Mouse (Mus musculus): ENCODE measurements around the gene Ms4a14. TPM values are rescaled to one million over a fixed set of nuclear protein-coding genes. Genes with fewer than 3 reads are reported as not detected.
"Not testable (repeated sequence)": the region's sequence is repeated elsewhere in the genome, so short reads cannot be mapped to it uniquely, and the experiment has no call there.

The Ms4a14 gene
- total RNA-seq, 4 experiments from 2014 or later = 0.10 TPM; not detected in 3

GRCm38 (mm10) chr19:11263549-11263948 is 50.7 kb downstream of the Ms4a14 start:
- DNase-seq (ENCODE audit: low spot score in 2 of 2) = no peak

GRCm38 (mm10) chr19:11262932-11263331 is 51.3 kb downstream of the Ms4a14 start:
- not testable (repeated sequence) for DNase-seq (ENCODE audit: low spot score in 2 of 2)

GRCm38 (mm10) chr19:11261522-11261921 is 52.7 kb downstream of the Ms4a14 start:
- no peak for DNase-seq (ENCODE audit: low spot score in 2 of 2)

Other genes starting within 250 kb of the Ms4a14 start
- not detected for gene Ms4a8a, start 233.4 kb downstream of the Ms4a14 start, total RNA-seq (2022)
- not detected for gene 1700017D01Rik, start 183.6 kb downstream of the Ms4a14 start, total RNA-seq (2022)
- not detected for gene 1700025F22Rik, start 149.1 kb downstream of the Ms4a14 start, total RNA-seq (2022)
- not detected for gene Ms4a13, start 117.7 kb downstream of the Ms4a14 start, total RNA-seq (2022)
- gene Ms4a12, start 82.0 kb downstream of the Ms4a14 start, total RNA-seq (2022) = not detected
- under 1 TPM in 1 of 4 experiments, not detected in 3; 0.09 TPM for gene Ms4a1, start 48.2 kb downstream of the Ms4a14 start, total RNA-seq (2022)
- not detected for gene Ms4a5, start 30.6 kb downstream of the Ms4a14 start, total RNA-seq (2022)
- under 1 TPM in 2 of 4 experiments, not detected in 2; 0.18 to 0.50 TPM for gene Ms4a7, start 21.7 kb upstream of the Ms4a14 start, total RNA-seq (2022)
- 1 to 10 TPM in 1 of 4 experiments, under 1 TPM in 3; 0.47 to 1.1 (median 0.67) TPM for gene Ms4a4a, start 61.1 kb upstream of the Ms4a14 start, total RNA-seq (2022)
- gene Ms4a4c, start 90.3 kb upstream of the Ms4a14 start, total RNA-seq (2022) = under 1 TPM in 1 of 4 experiments, not detected in 3; 0.82 TPM
- under 1 TPM in 1 of 4 experiments, not detected in 3; 0.66 TPM for gene Ms4a4b, start 129.1 kb upstream of the Ms4a14 start, total RNA-seq (2022)
- 1 to 10 TPM in 3 of 4 experiments, under 1 TPM in 1; 0.76 to 5.8 (median 2.8) TPM for gene Ms4a6c, start 154.9 kb upstream of the Ms4a14 start, total RNA-seq (2022)
- gene Gm8369, start 171.5 kb upstream of the Ms4a14 start, total RNA-seq (2022) = under 1 TPM; 0.21 to 0.72 (median 0.54) TPM
- 1 to 10 TPM in 3 of 4 experiments, under 1 TPM in 1; 0.94 to 3.3 (median 2.2) TPM for gene Ms4a6b, start 202.1 kb upstream of the Ms4a14 start, total RNA-seq (2022)
- gene Ms4a4d, start 222.3 kb upstream of the Ms4a14 start, total RNA-seq (2022) = not detected

All from layer of hippocampus, adult 8-10 months (tissue).